Mouse (Mus musculus): Measurements from ENCODE around the gene Gxylt1. TPM values are rescaled to one million over a fixed set of nuclear protein-coding genes. Genes with fewer than 3 reads are reported as not detected.
"Not testable (repeated sequence)": the region's sequence is repeated elsewhere in the genome, so short reads cannot be mapped to it uniquely, and the experiment has no call there.

The Gxylt1 gene
- polyA plus RNA-seq (2014; fragmentation: Nextera tagmentation; extraction: Ambion mirVana) = 12.0 and 14.1 TPM in 2 replicates

DNA sequence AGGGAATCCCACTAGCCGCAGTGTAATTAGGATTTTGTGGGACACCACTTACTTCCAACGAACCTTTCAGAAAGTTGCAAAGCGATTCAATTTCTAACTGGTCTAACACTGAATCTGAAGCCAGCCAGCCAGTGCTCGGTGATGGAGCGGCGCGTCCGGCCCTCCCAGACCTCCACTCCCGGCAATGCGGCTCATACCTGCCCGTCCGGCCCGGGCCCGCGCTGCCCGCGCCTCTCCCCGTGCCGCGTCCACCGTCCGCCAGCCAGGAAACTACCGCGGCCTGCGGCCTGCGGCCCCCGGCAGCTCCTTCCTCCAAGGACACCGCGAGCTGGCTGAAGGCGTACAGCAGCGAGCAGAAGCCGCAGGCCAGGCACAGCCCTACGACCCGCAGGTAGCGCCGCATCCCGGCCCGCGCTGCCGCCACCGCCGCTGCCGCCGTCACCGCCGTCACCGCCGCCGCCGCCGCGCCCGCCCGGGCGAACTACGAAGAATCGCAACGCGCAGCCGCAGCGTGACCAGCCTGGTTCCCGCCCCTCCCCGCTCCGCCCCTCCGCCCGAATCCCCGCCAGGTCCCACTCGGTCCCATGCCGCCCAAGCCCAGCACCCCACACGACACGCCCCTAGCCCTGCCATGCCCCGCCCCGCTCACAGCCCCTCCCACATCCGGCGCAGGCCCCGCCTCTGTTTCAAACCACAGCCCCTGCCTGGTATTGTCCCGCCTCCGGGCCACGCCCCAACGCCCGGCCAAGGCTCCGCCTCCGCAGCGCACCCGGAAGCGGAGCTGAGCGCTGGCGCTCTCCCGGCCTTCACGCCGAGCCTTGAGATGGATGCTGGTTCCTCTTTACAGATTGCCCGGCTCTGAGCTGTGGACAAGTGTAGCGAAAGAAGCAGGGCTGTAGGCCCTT is at the start of gene Gxylt1:
TSS of gene Gxylt1 (minus strand) at position 501 of the 905 bp plus-strand sequence.
- ATAC-seq (replicated peaks; ENCODE audit: insufficient number of reproducible peaks, low FRiP score, low TSS enrichment) = peak; percentile 99
- H3K27ac ChIP-seq (ENCODE audit: low read depth, low read length) = peak within 1 kb of the TSS; percentile 82
- no peaks in the 10 kb centered on the region for H3K9me3 ChIP-seq (replicated peaks; ENCODE audit: control insufficient read depth, low read length)
- peak within 1 kb of the TSS; percentile 83 for H3K9ac ChIP-seq (ENCODE audit: low read depth, low read length)
- under 1% methylated on average over 56 of the region's 93 CpGs for WGBS (ENCODE audit: insufficient replicate concordance)
- H3K27me3 ChIP-seq (ENCODE audit: control insufficient read depth, insufficient read depth, low read length) = no peaks in the 10 kb centered on the region
- peaks cover 11% of the 10 kb centered on the region for H3K4me1 ChIP-seq (ENCODE audit: control insufficient read depth, insufficient read depth, low read length)
- H3K4me3 ChIP-seq (ENCODE audit: low read depth, low read length) = peak within 1 kb of the TSS; percentile 74
- no peaks in the 10 kb centered on the region for H3K36me3 ChIP-seq (ENCODE audit: control insufficient read depth, insufficient read depth, low read length)
- peak within 1 kb of the TSS; percentile 75 for H3K4me2 ChIP-seq

DNA sequence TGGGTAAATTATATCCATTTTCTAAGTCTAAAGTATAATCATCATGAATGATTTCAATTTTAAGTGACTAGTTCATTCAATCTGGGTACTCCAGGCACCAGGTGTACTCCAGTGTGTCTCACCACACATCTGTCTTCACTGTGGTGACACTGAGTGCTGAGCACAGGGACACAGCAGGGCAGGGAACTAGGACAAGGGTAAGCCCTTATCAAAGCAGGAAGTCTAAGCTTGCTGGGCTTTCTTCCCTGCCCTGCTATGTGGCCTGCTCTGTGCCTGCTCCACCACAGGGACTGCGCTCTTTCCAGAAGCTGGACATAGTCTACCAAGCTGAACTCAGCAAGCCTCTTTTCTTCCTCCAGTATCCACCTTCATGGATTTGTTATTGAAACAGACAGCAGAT is 43.8 kb upstream of the Gxylt1 start:
- Histone ChIP-seq H3K36me3 (ENCODE audit: control insufficient read depth, insufficient read depth, low read length) (no peaks in the 10 kb centered on the region), H3K9ac (ENCODE audit: low read depth, low read length) (no peak overlapping the region), H3K27me3 (ENCODE audit: control insufficient read depth, insufficient read depth, low read length) (no peaks in the 10 kb centered on the region), H3K4me1 (ENCODE audit: control insufficient read depth, insufficient read depth, low read length) (peaks cover 6% of the 10 kb centered on the region; the same call in 1 of the 2 replicates), H3K4me3 (ENCODE audit: low read depth, low read length) (no peak overlapping the region), H3K4me2 (no peak overlapping the region), H3K9me3 (replicated peaks; ENCODE audit: control insufficient read depth, low read length) (no peaks in the 10 kb centered on the region), H3K27ac (ENCODE audit: low read depth, low read length) (no peak overlapping the region)
- peak; percentile 72; the same call in 1 of the 2 replicates for ATAC-seq (replicated peaks; ENCODE audit: insufficient number of reproducible peaks, low FRiP score, low TSS enrichment)
- WGBS (ENCODE audit: insufficient replicate concordance) = 76% methylated on average over 1 of the region's 1 CpGs

- not testable (repeated sequence) for H3K9ac ChIP-seq (ENCODE audit: low read depth, low read length); H3K4me3 ChIP-seq (ENCODE audit: low read depth, low read length); H3K36me3 ChIP-seq (ENCODE audit: control insufficient read depth, insufficient read depth, low read length); H3K27me3 ChIP-seq (ENCODE audit: control insufficient read depth, insufficient read depth, low read length); H3K4me2 ChIP-seq; ATAC-seq (replicated peaks; ENCODE audit: insufficient number of reproducible peaks, low FRiP score, low TSS enrichment); H3K4me1 ChIP-seq (ENCODE audit: control insufficient read depth, insufficient read depth, low read length); H3K27ac ChIP-seq (ENCODE audit: low read depth, low read length); H3K9me3 ChIP-seq (replicated peaks; ENCODE audit: control insufficient read depth, low read length)
- 92% methylated on average over 4 of the region's 4 CpGs for WGBS (ENCODE audit: insufficient replicate concordance)
Measured at GRCm38 (mm10) chr15:93310304-93310703, 35.3 kb upstream of the Gxylt1 start.

DNA sequence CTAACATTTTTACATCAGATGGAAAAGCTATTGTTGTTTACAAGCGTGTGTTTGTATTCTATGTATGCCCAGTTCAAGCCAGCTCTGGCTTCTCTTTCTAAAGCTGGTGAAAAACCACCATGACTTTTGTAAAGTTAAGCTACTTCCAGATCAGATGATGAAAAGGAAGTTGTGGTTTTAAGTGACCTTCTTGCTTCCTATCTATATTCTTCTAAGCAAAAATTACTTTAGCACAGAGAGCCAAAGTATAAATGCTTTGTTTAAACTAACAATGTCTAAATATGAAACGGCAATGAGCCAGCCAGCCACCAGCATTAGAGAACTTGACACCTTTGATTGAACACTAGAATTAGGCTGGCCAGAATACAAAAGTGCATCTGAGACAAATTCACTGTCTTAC is 23.2 kb upstream of the Gxylt1 start:
- no peak overlapping the region for H3K9ac ChIP-seq (ENCODE audit: low read depth, low read length)
- H3K4me3 ChIP-seq (ENCODE audit: low read depth, low read length) = no peak overlapping the region
- H3K27ac ChIP-seq (ENCODE audit: low read depth, low read length) = no peak overlapping the region
- H3K4me1 ChIP-seq (ENCODE audit: control insufficient read depth, insufficient read depth, low read length) = peaks cover 10% of the 10 kb centered on the region
- H3K4me2 ChIP-seq = no peak overlapping the region
- no peaks in the 10 kb centered on the region for H3K36me3 ChIP-seq (ENCODE audit: control insufficient read depth, insufficient read depth, low read length)
- no peaks in the 10 kb centered on the region for H3K9me3 ChIP-seq (replicated peaks; ENCODE audit: control insufficient read depth, low read length)
- no peak for ATAC-seq (replicated peaks; ENCODE audit: insufficient number of reproducible peaks, low FRiP score, low TSS enrichment)
- WGBS (ENCODE audit: insufficient replicate concordance) = 82% methylated on average over 2 of the region's 2 CpGs
- H3K27me3 ChIP-seq (ENCODE audit: control insufficient read depth, insufficient read depth, low read length) = no peaks in the 10 kb centered on the region

DNA sequence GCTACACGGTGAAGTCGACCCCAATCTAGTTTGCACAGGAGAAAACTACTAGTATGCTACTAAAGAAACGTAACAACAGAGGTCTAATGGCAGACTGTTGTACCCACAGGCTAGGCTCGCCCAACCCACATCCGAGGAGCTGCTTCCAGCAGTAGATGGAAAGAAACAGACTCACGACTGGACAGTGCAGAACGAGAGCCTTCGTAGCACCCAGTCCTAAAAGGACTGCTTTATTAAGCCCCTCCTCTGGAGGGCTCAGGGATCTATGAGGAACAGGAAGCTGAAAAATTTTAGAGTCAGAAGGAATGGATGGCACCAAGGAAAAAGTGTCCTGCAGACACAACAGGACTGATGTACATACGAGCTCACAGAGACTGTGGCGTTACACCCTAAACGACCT is 19.5 kb upstream of the Gxylt1 start:
- Histone ChIP-seq H3K27ac (ENCODE audit: low read depth, low read length) (no peak overlapping the region), H3K4me3 (ENCODE audit: low read depth, low read length) (no peak overlapping the region), H3K36me3 (ENCODE audit: control insufficient read depth, insufficient read depth, low read length) (peaks cover 2% of the 10 kb centered on the region; the same call in 1 of the 2 replicates), H3K9ac (ENCODE audit: low read depth, low read length) (no peak overlapping the region), H3K4me1 (ENCODE audit: control insufficient read depth, insufficient read depth, low read length) (peaks cover 12% of the 10 kb centered on the region), H3K9me3 (replicated peaks; ENCODE audit: control insufficient read depth, low read length) (no peaks in the 10 kb centered on the region), H3K27me3 (ENCODE audit: control insufficient read depth, insufficient read depth, low read length) (no peaks in the 10 kb centered on the region), H3K4me2 (no peak overlapping the region)
- ATAC-seq (replicated peaks; ENCODE audit: insufficient number of reproducible peaks, low FRiP score, low TSS enrichment) = no peak
- 80% methylated on average over 11 of the region's 11 CpGs for WGBS (ENCODE audit: insufficient replicate concordance)

DNA sequence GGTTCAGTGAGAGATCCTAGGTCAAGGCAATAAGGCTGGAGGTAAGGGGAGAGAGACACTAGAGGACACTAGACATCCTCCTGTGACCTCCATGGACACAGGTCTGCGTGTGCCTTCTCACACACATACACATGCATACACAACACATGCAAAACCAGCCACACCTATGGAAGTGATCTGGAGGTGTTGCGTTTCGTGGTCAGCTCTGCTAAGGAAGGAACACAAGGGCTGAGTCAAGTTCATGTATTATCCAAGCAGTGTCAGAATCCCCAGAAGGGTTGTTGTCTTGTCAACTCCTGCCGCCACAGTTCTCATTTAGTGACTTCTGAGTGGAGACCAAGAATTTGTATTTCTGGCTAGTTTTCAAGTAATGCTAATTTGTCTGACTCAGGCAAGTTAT is 13.3 kb upstream of the Gxylt1 start:
- 94% methylated on average over 4 of the region's 4 CpGs for WGBS (ENCODE audit: insufficient replicate concordance)
- H3K27me3 ChIP-seq (ENCODE audit: control insufficient read depth, insufficient read depth, low read length) = no peaks in the 10 kb centered on the region
- H3K9me3 ChIP-seq (replicated peaks; ENCODE audit: control insufficient read depth, low read length) = no peaks in the 10 kb centered on the region
- H3K4me1 ChIP-seq (ENCODE audit: control insufficient read depth, insufficient read depth, low read length) = 0 out of 2 replicates have a peak, but pooled peaks cover 3% of the 10 kb centered on the region
- no peak overlapping the region for H3K4me3 ChIP-seq (ENCODE audit: low read depth, low read length)
- no peak overlapping the region for H3K27ac ChIP-seq (ENCODE audit: low read depth, low read length)
- ATAC-seq (replicated peaks; ENCODE audit: insufficient number of reproducible peaks, low FRiP score, low TSS enrichment) = no peak
- no peak overlapping the region for H3K4me2 ChIP-seq
- H3K9ac ChIP-seq (ENCODE audit: low read depth, low read length) = no peak overlapping the region
- peaks cover 3% of the 10 kb centered on the region; the same call in 1 of the 2 replicates for H3K36me3 ChIP-seq (ENCODE audit: control insufficient read depth, insufficient read depth, low read length)

DNA sequence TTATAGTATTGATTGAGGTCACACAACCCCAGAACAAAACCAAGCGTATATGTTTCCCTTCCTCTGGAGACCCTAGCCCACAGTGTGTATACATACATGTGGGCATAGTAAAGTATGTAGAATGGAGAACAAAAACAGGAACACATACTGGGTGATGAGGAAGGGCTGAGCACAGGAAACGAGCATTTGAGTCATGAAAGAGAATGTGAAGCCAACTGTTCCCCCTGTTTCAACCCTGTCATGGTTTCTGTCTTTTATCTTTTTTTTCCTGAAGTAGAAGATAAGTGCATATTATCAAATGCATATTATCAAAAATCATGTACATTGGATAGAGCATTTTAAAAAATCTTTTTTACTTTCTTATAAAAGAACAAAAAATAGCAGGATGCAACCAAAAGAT is 12.6 kb upstream of the Gxylt1 start:
- Histone ChIP-seq H3K9ac (ENCODE audit: low read depth, low read length) (no peak overlapping the region), H3K27me3 (ENCODE audit: control insufficient read depth, insufficient read depth, low read length) (no peaks in the 10 kb centered on the region), H3K9me3 (replicated peaks; ENCODE audit: control insufficient read depth, low read length) (no peaks in the 10 kb centered on the region), H3K4me1 (ENCODE audit: control insufficient read depth, insufficient read depth, low read length) (no peaks in the 10 kb centered on the region), H3K4me2 (no peak overlapping the region), H3K4me3 (ENCODE audit: low read depth, low read length) (no peak overlapping the region), H3K36me3 (ENCODE audit: control insufficient read depth, insufficient read depth, low read length) (peaks cover 3% of the 10 kb centered on the region; the same call in 1 of the 2 replicates), H3K27ac (ENCODE audit: low read depth, low read length) (no peak overlapping the region)
- no peak for ATAC-seq (replicated peaks; ENCODE audit: insufficient number of reproducible peaks, low FRiP score, low TSS enrichment)
- 69% methylated on average over 2 of the region's 2 CpGs for WGBS (ENCODE audit: insufficient replicate concordance)

- ATAC-seq (replicated peaks; ENCODE audit: insufficient number of reproducible peaks, low FRiP score, low TSS enrichment) = no peak
- Histone ChIP-seq H3K27ac (ENCODE audit: low read depth, low read length) (no peak overlapping the region), H3K36me3 (ENCODE audit: control insufficient read depth, insufficient read depth, low read length) (peaks cover 3% of the 10 kb centered on the region; the same call in 1 of the 2 replicates), H3K4me2 (no peak overlapping the region), H3K4me1 (ENCODE audit: control insufficient read depth, insufficient read depth, low read length) (no peaks in the 10 kb centered on the region), H3K9me3 (replicated peaks; ENCODE audit: control insufficient read depth, low read length) (no peaks in the 10 kb centered on the region), H3K4me3 (ENCODE audit: low read depth, low read length) (no peak overlapping the region), H3K9ac (ENCODE audit: low read depth, low read length) (no peak overlapping the region), H3K27me3 (ENCODE audit: control insufficient read depth, insufficient read depth, low read length) (no peaks in the 10 kb centered on the region)
- WGBS (ENCODE audit: insufficient replicate concordance) = 72% methylated on average over 15 of the region's 15 CpGs
Measured at GRCm38 (mm10) chr15:93285244-93285643, 10.3 kb upstream of the Gxylt1 start.

Measured in heart, embryonic 11.5 days (tissue).